Mouse (Mus musculus): ENCODE measurements around the gene Obsl1.

DNA sequence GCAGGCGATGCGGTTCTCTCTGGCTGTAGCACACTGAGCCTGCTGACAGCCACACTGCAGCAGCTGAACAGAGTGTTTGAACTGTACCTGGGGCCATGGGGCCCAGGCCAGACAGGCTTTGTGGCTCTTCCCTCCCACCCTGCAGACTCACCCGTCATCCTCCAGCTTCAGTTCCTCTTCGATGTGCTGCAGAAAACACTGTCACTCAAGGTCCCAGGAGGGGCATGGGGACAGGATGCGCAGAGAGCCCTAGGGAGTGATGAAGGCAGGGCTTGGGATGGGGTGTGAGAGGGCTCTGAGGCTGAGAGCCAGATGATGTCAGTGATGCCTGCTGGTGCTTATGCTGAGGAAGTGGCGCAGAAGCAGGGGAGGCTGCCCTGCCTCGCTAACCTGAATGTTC, 18.4 kb upstream of the Obsl1 start:
- TF ChIP-seq CTCF (IDR thresholded peaks at IDR 0.05; ENCODE audit: low read depth) (no peak), EP300 (optimal IDR thresholded peaks at IDR 0.05) (no peak)
